In genomic region chr5:134507859-134508399, GRCm38 (mm10) we compare ENCODE assay signal across 19 mouse cellular contexts. TPM values are rescaled to one million over a fixed set of nuclear protein-coding genes. Genes with fewer than 3 reads are reported as not detected.
DNase-seq lines count a peak whose midpoint lies in the region; ATAC-seq and TF ChIP-seq lines count a peak whose summit lies in the region.
"Had no signal": no experiment of that assay in that cellular context is flagged by ENCODE, and none has a peak within 500 bp of the region (broad histone marks: within the 10 kb centered on the region; RNA-seq: fewer than 3 reads in every experiment).

No protein-coding gene starts in this region.

- H3K27me3 ChIP-seq in hindbrain, postnatal 0 days (ENCODE audit: insufficient read depth, low read length), result no peaks in the 10 kb centered on the region
- H3K27me3 ChIP-seq in hindbrain, embryonic 14.5 days (ENCODE audit: control insufficient read depth, insufficient read depth, low read length), result no peaks in the 10 kb centered on the region
- no peaks in the 10 kb centered on the region for H3K27me3 ChIP-seq in midbrain, embryonic 13.5 days
- H3K27me3 ChIP-seq in midbrain, embryonic 15.5 days (replicated peaks), result no peaks in the 10 kb centered on the region
- no peaks in the 10 kb centered on the region for H3K27me3 ChIP-seq in midbrain, embryonic 16.5 days (ENCODE audit: control insufficient read depth, insufficient read depth, low read depth, low read length)
- H3K27me3 ChIP-seq: embryonic facial prominence, embryonic 15.5 days; liver, embryonic 15.5 days; neural tube, embryonic 12.5 days; Patski had no signal

- TF ChIP-seq CTCF in hindbrain, postnatal 0 days (IDR thresholded peaks at IDR 0.05; ENCODE audit: low read depth), result no peak

- no peak overlapping the region for H3K4me2 ChIP-seq in hindbrain, postnatal 0 days (ENCODE audit: low read depth, low read length)
- no peak overlapping the region for H3K4me2 ChIP-seq in hindbrain, embryonic 14.5 days (replicated peaks)
- no peak overlapping the region for H3K4me2 ChIP-seq in midbrain, embryonic 13.5 days (replicated peaks)
- H3K4me2 ChIP-seq in midbrain, embryonic 15.5 days, result no peak overlapping the region
- no peak overlapping the region for H3K4me2 ChIP-seq in midbrain, embryonic 16.5 days (ENCODE audit: low read length)
- H3K4me2 ChIP-seq: embryonic facial prominence, embryonic 15.5 days; heart, embryonic 11.5 days; liver, embryonic 15.5 days; neural tube, embryonic 12.5 days had no signal

- no peaks in the 10 kb centered on the region; the same call in 1 of the 2 replicates for H3K4me1 ChIP-seq in hindbrain, postnatal 0 days (ENCODE audit: insufficient read depth, low read length)
- H3K4me1 ChIP-seq in hindbrain, embryonic 14.5 days (replicated peaks; ENCODE audit: control insufficient read depth, insufficient read depth, low read length), result peaks cover 4% of the 10 kb centered on the region; the same call in 1 of the 2 replicates
- H3K4me1 ChIP-seq in midbrain, embryonic 13.5 days (replicated peaks), result no peaks in the 10 kb centered on the region; the same call in 1 of the 2 replicates
- peaks cover 2% of the 10 kb centered on the region; the same call in 1 of the 2 replicates for H3K4me1 ChIP-seq in midbrain, embryonic 15.5 days
- peaks cover 5% of the 10 kb centered on the region; the same call in 1 of the 2 replicates for H3K4me1 ChIP-seq in midbrain, embryonic 16.5 days (ENCODE audit: control insufficient read depth, insufficient read depth, low read length)
- H3K4me1 ChIP-seq: embryonic facial prominence, embryonic 15.5 days; liver, embryonic 15.5 days had no signal

- no peak overlapping the region for H3K9ac ChIP-seq in hindbrain, postnatal 0 days (replicated peaks; ENCODE audit: low read length)
- H3K9ac ChIP-seq in hindbrain, embryonic 14.5 days, result no peak overlapping the region
- no peak overlapping the region for H3K9ac ChIP-seq in midbrain, embryonic 13.5 days (replicated peaks)
- no peak overlapping the region for H3K9ac ChIP-seq in midbrain, embryonic 15.5 days
- H3K9ac ChIP-seq in midbrain, embryonic 16.5 days (ENCODE audit: low read depth, low read length), result no peak overlapping the region
- H3K9ac ChIP-seq: embryonic facial prominence, embryonic 15.5 days; liver, embryonic 15.5 days; neural tube, embryonic 12.5 days had no signal

- peaks cover 33% of the 10 kb centered on the region for H3K36me3 ChIP-seq in hindbrain, postnatal 0 days (ENCODE audit: insufficient read depth, low read length)
- peaks cover 78% of the 10 kb centered on the region for H3K36me3 ChIP-seq in hindbrain, embryonic 14.5 days (replicated peaks; ENCODE audit: control insufficient read depth, insufficient read depth)
- peaks cover 85% of the 10 kb centered on the region for H3K36me3 ChIP-seq in midbrain, embryonic 13.5 days
- peaks cover 44% of the 10 kb centered on the region for H3K36me3 ChIP-seq in midbrain, embryonic 15.5 days (replicated peaks)
- peaks cover 47% of the 10 kb centered on the region for H3K36me3 ChIP-seq in midbrain, embryonic 16.5 days (ENCODE audit: control insufficient read depth, insufficient read depth, low read length)
- H3K36me3 ChIP-seq: liver, embryonic 15.5 days had no signal

- peak; percentile 46 to 61 for DNase-seq in cerebellum, postnatal 10 days
- DNase-seq in cerebellum, adult 18-20 months, result no peak
- DNase-seq in hindbrain, postnatal 0 days (ENCODE audit: low spot score), result peak; percentile 38
- no peak for DNase-seq in hindbrain, embryonic 14.5 days (ENCODE audit: low spot score)

- H3K9me3 ChIP-seq in hindbrain, postnatal 0 days (ENCODE audit: low read length), result no peaks in the 10 kb centered on the region
- H3K9me3 ChIP-seq in hindbrain, embryonic 14.5 days (ENCODE audit: control insufficient read depth, low read length), result no peaks in the 10 kb centered on the region
- H3K9me3 ChIP-seq in midbrain, embryonic 13.5 days, result no peaks in the 10 kb centered on the region
- H3K9me3 ChIP-seq in midbrain, embryonic 15.5 days, result no peaks in the 10 kb centered on the region
- no peaks in the 10 kb centered on the region for H3K9me3 ChIP-seq in midbrain, embryonic 16.5 days (replicated peaks; ENCODE audit: control insufficient read depth, low read length, poor library complexity, severe bottlenecking)
- H3K9me3 ChIP-seq: embryonic facial prominence, embryonic 15.5 days; liver, embryonic 15.5 days; neural tube, embryonic 12.5 days had no signal

- WGBS in hindbrain, postnatal 0 days, result 42% methylated on average over 5 of the region's 5 CpGs
- WGBS in hindbrain, embryonic 14.5 days, result 63% methylated on average over 5 of the region's 5 CpGs
- 85% methylated on average over 5 of the region's 5 CpGs for WGBS in midbrain, embryonic 13.5 days
- 73% methylated on average over 5 of the region's 5 CpGs for WGBS in midbrain, embryonic 15.5 days
- 62% methylated on average over 5 of the region's 5 CpGs for WGBS in midbrain, embryonic 16.5 days

- ATAC-seq in hindbrain, postnatal 0 days, result no peak
- ATAC-seq in hindbrain, embryonic 14.5 days (ENCODE audit: low FRiP score), result no peak
- no peak; the same call in 1 of the 2 replicates for ATAC-seq in midbrain, embryonic 13.5 days
- ATAC-seq in midbrain, embryonic 15.5 days (replicated peaks), result no peak
- ATAC-seq in midbrain, embryonic 16.5 days, result no peak
- ATAC-seq in cerebellum, adult (ENCODE audit: insufficient number of reproducible peaks, low FRiP score, low TSS enrichment), result no peak
- ATAC-seq: Patski had no signal

- peak overlapping the region; percentile 41 for H3K27ac ChIP-seq in hindbrain, postnatal 0 days
- H3K27ac ChIP-seq in hindbrain, embryonic 14.5 days, result no peak overlapping the region
- H3K27ac ChIP-seq in midbrain, embryonic 13.5 days, result peak overlapping the region; percentile 58; the same call in 1 of the 2 replicates
- no peak overlapping the region for H3K27ac ChIP-seq in midbrain, embryonic 15.5 days
- 0 out of 2 replicates have a peak overlapping the region, but pooled peaks have one; percentile 49 for H3K27ac ChIP-seq in midbrain, embryonic 16.5 days (ENCODE audit: low read length)
- H3K27ac ChIP-seq: embryonic facial prominence, embryonic 15.5 days; liver, embryonic 15.5 days; neural tube, embryonic 12.5 days had no signal

- H3K4me3 ChIP-seq in hindbrain, postnatal 0 days (ENCODE audit: low read length), result no peak overlapping the region
- H3K4me3 ChIP-seq in hindbrain, embryonic 14.5 days (replicated peaks; ENCODE audit: low read length), result no peak overlapping the region
- H3K4me3 ChIP-seq in midbrain, embryonic 13.5 days (replicated peaks), result no peak overlapping the region
- no peak overlapping the region for H3K4me3 ChIP-seq in midbrain, embryonic 15.5 days
- H3K4me3 ChIP-seq in midbrain, embryonic 16.5 days (ENCODE audit: low read depth, low read length), result no peak overlapping the region
- H3K4me3 ChIP-seq: embryonic facial prominence, embryonic 15.5 days; liver, embryonic 15.5 days; neural tube, embryonic 12.5 days had no signal

RNA-seq across cellular contexts. Expression of gene Clip2, which starts 44.3 kb away (rescaled TPM):
- 133 and 150 TPM in 2 replicates for total RNA-seq in hindbrain, postnatal 0 days (2014; rRNA removed)
- polyA plus RNA-seq in hindbrain, postnatal 0 days (2015; fragmentation: Nextera tagmentation; extraction: Ambion mirVana), result 10.7 and 10.9 TPM in 2 replicates
- polyA plus RNA-seq in hindbrain, embryonic 14.5 days (2014; fragmentation: Nextera tagmentation; extraction: Ambion mirVana), result 16.3 and 16.8 TPM in 2 replicates
- polyA plus RNA-seq in midbrain, embryonic 13.5 days (2015; fragmentation: Nextera tagmentation; extraction: Ambion mirVana), result 13.4 and 15.3 TPM in 2 replicates
- 16.1 and 16.9 TPM in 2 replicates for polyA plus RNA-seq in midbrain, embryonic 15.5 days (2015; fragmentation: Nextera tagmentation; extraction: Ambion mirVana)
- polyA plus RNA-seq in midbrain, embryonic 16.5 days (2015; fragmentation: Nextera tagmentation; extraction: Ambion mirVana), result 16.7 and 17.1 TPM in 2 replicates

RNA-seq across cellular contexts. Expression of gene Gtf2ird1, which starts 51.4 kb away (rescaled TPM):
- 46.4 and 54.4 TPM in 2 replicates for total RNA-seq in hindbrain, postnatal 0 days (2014; rRNA removed)
- 52.7 and 57.7 TPM in 2 replicates for polyA plus RNA-seq in hindbrain, postnatal 0 days (2015; fragmentation: Nextera tagmentation; extraction: Ambion mirVana)
- 57.1 and 57.3 TPM in 2 replicates for polyA plus RNA-seq in hindbrain, embryonic 14.5 days (2014; fragmentation: Nextera tagmentation; extraction: Ambion mirVana)
- polyA plus RNA-seq in midbrain, embryonic 13.5 days (2015; fragmentation: Nextera tagmentation; extraction: Ambion mirVana), result 89.6 and 96.6 TPM in 2 replicates
- 89.0 and 90.2 TPM in 2 replicates for polyA plus RNA-seq in midbrain, embryonic 15.5 days (2015; fragmentation: Nextera tagmentation; extraction: Ambion mirVana)
- 74.3 and 81.5 TPM in 2 replicates for polyA plus RNA-seq in midbrain, embryonic 16.5 days (2015; fragmentation: Nextera tagmentation; extraction: Ambion mirVana)

RNA-seq across cellular contexts. Expression of gene Syna, which starts 52.0 kb away (rescaled TPM):
- total RNA-seq in hindbrain, postnatal 0 days (2014; rRNA removed), result not detected in 2 replicates
- polyA plus RNA-seq in hindbrain, postnatal 0 days (2015; fragmentation: Nextera tagmentation; extraction: Ambion mirVana), result 0.81 TPM in 2 replicates
- polyA plus RNA-seq in hindbrain, embryonic 14.5 days (2014; fragmentation: Nextera tagmentation; extraction: Ambion mirVana), result 0.25 and 0.39 TPM in 2 replicates
- 0.47 and 0.48 TPM in 2 replicates for polyA plus RNA-seq in midbrain, embryonic 13.5 days (2015; fragmentation: Nextera tagmentation; extraction: Ambion mirVana)
- polyA plus RNA-seq in midbrain, embryonic 15.5 days (2015; fragmentation: Nextera tagmentation; extraction: Ambion mirVana), result 0.64 and 0.98 TPM in 2 replicates
- 0.46 and 0.92 TPM in 2 replicates for polyA plus RNA-seq in midbrain, embryonic 16.5 days (2015; fragmentation: Nextera tagmentation; extraction: Ambion mirVana)
- total RNA-seq: adrenal gland, postnatal 10 days; common myeloid progenitor, adult 5-6 weeks; gastrocnemius, postnatal 4 days; heart, postnatal 10 days; monocyte, adult 5-6 weeks had no signal
- polyA plus RNA-seq: heart, embryonic 11.5 days; limb, embryonic 11.5 days; liver, embryonic 15.5 days had no signal

Comparison
In these comparisons a context has a peak if more than half of its experiments do, and no peak if none do; other contexts are left out.
1. DNase-seq: peak in cerebellum, postnatal 10 days (2 of 2) and hindbrain, postnatal 0 days (single experiment); none in cerebellum, adult 18-20 months (0 of 2) and hindbrain, embryonic 14.5 days (single experiment).
2. H3K27ac ChIP-seq: peak in hindbrain, postnatal 0 days (single experiment), midbrain, embryonic 13.5 days (single experiment) and midbrain, embryonic 16.5 days (single experiment); none in hindbrain, embryonic 14.5 days (single experiment) and midbrain, embryonic 15.5 days (single experiment).